Mouse (Mus musculus) stomach, embryonic 15.5 days (tissue): Measurements from ENCODE around the gene Rpl3. TPM values are rescaled to one million over a fixed set of nuclear protein-coding genes. Genes with fewer than 3 reads are reported as not detected.

Experiments used
- ATAC-seq: fragments of 200-750 bp; cut with Nextera tagmentation; 2 replicates; pipeline ENCODE4 v1.8.0; 2017; ENCODE audit warnings: low read depth, moderate number of reproducible peaks, moderate TSS enrichment; ENCODE audit not compliant: insufficient read depth, low FRiP score
- H3K27ac ChIP-seq: fragments of 300-500 bp; sonication (generic); 2 replicates; pipeline ENCODE4 v1.5.1; 2015; ENCODE audit warnings: mild to moderate bottlenecking, inconsistent platforms
- H3K27me3 ChIP-seq: fragments of 300-500 bp; sonication (generic); replicated peaks from 2 replicates; pipeline ENCODE4 v1.6.1; 2015; ENCODE audit warnings: inconsistent platforms
- H3K36me3 ChIP-seq: fragments of 300-500 bp; sonication (generic); 2 replicates; pipeline ENCODE4 v1.6.1; 2015; ENCODE audit warnings: inconsistent platforms
- H3K4me1 ChIP-seq: fragments of 300-500 bp; sonication (generic); 2 replicates; pipeline ENCODE4 v1.6.1; 2015; ENCODE audit warnings: inconsistent platforms
- H3K4me2 ChIP-seq: fragments of 300-500 bp; sonication (generic); 2 replicates; pipeline ENCODE4 v1.6.1; 2015; ENCODE audit warnings: mild to moderate bottlenecking, inconsistent platforms
- H3K4me3 ChIP-seq: fragments of 300-500 bp; sonication (generic); replicated peaks from 2 replicates; pipeline ENCODE4 v1.5.1; 2015; ENCODE audit warnings: inconsistent platforms
- H3K9ac ChIP-seq: fragments of 300-500 bp; sonication (generic); 2 replicates; pipeline ENCODE4 v1.6.1; 2015; ENCODE audit warnings: inconsistent platforms
- H3K9me3 ChIP-seq: fragments of 300-500 bp; sonication (generic); 2 replicates; pipeline ENCODE4 v1.6.1; 2016; ENCODE audit warnings: inconsistent platforms
- WGBS: fragments of 180-500 bp; shearing (Covaris S2); methylation state at CpG from one replicate; pipeline ENCODE4 v1.1.7; 2015; 5-methylcytosine and 5-hydroxymethylcytosine counted together
- polyA plus RNA-seq: library from polyadenylated mRNA; unstranded; fragments of >200 nt; fragmentation: Nextera tagmentation; extraction: Ambion mirVana; gene quantifications from 2 replicates; pipeline ENCODE4 v1.2.1, GENCODE M21; 2015

Rpl3 gene
- polyA plus RNA-seq, 1 experiment from 2014 or later: 883 TPM

GRCm38 (mm10) chr15:80074663-80075373 lies 16.9 kb downstream of the Rpl3 start:
- H3K4me2 ChIP-seq: no peak overlapping the region
- no peak overlapping the region for H3K9ac ChIP-seq

GRCm38 (mm10) chr15:80073256-80073621 lies 18.4 kb downstream of the Rpl3 start:
- H3K27ac ChIP-seq: no peak overlapping the region
- WGBS: 83% methylated on average over 1 of the region's 1 CpGs
- H3K9ac ChIP-seq: no peak overlapping the region
- H3K4me3 ChIP-seq: no peak overlapping the region
- peaks cover 14% of the 10 kb centered on the region for H3K36me3 ChIP-seq
- no peak for ATAC-seq
- H3K27me3 ChIP-seq: no peaks in the 10 kb centered on the region
- peaks cover 14% of the 10 kb centered on the region for H3K4me1 ChIP-seq
- no peak overlapping the region for H3K4me2 ChIP-seq
- H3K9me3 ChIP-seq: no peaks in the 10 kb centered on the region

More at GRCm38 (mm10) chr15:80074663-80075373, 16.9 kb downstream of the Rpl3 start:
- Histone ChIP-seq H3K27ac (peak overlapping the region; percentile 79; the same call in 1 of the 2 replicates), H3K9me3 (no peaks in the 10 kb centered on the region), H3K4me1 (peaks cover 20% of the 10 kb centered on the region), H3K4me3 (no peak overlapping the region), H3K27me3 (no peaks in the 10 kb centered on the region), H3K36me3 (peaks cover 28% of the 10 kb centered on the region)
- ATAC-seq: no peak
- 61% methylated on average over 6 of the region's 6 CpGs for WGBS

- no peak for ATAC-seq
- Histone ChIP-seq H3K36me3 (peaks cover 10% of the 10 kb centered on the region; the same call in 1 of the 2 replicates), H3K27ac (0 out of 2 replicates have a peak overlapping the region, but pooled peaks have one; percentile 2), H3K9me3 (no peaks in the 10 kb centered on the region), H3K4me1 (peaks cover 14% of the 10 kb centered on the region), H3K27me3 (no peaks in the 10 kb centered on the region), H3K4me2 (no peak overlapping the region), H3K4me3 (no peak overlapping the region), H3K9ac (no peak overlapping the region)
- 77% methylated on average over 7 of the region's 7 CpGs for WGBS
Measured at GRCm38 (mm10) chr15:80072579-80073255, 19.0 kb downstream of the Rpl3 start.

GRCm38 (mm10) chr15:80071951-80072437 lies 19.7 kb downstream of the Rpl3 start:
- peaks cover 14% of the 10 kb centered on the region for H3K4me1 ChIP-seq
- H3K9ac ChIP-seq: no peak overlapping the region
- no peaks in the 10 kb centered on the region for H3K9me3 ChIP-seq
- peaks cover 5% of the 10 kb centered on the region; the same call in 1 of the 2 replicates for H3K36me3 ChIP-seq
- no peak for ATAC-seq
- 45% methylated on average over 9 of the region's 9 CpGs for WGBS
- H3K27me3 ChIP-seq: 0 out of 2 replicates have a peak, but pooled peaks cover 3% of the 10 kb centered on the region
- no peak overlapping the region for H3K4me2 ChIP-seq
- 0 out of 2 replicates have a peak overlapping the region, but pooled peaks have one; percentile 2 for H3K27ac ChIP-seq
- no peak overlapping the region for H3K4me3 ChIP-seq

GRCm38 (mm10) chr15:80070095-80070644 lies 21.5 kb downstream of the Rpl3 start:
- Histone ChIP-seq H3K36me3 (no peaks in the 10 kb centered on the region), H3K9me3 (no peaks in the 10 kb centered on the region), H3K27ac (no peak overlapping the region), H3K4me2 (no peak overlapping the region), H3K4me1 (peaks cover 9% of the 10 kb centered on the region), H3K27me3 (0 out of 2 replicates have a peak, but pooled peaks cover 3% of the 10 kb centered on the region), H3K4me3 (no peak overlapping the region), H3K9ac (no peak overlapping the region)
- WGBS: 66% methylated on average over 8 of the region's 8 CpGs
- ATAC-seq: no peak

GRCm38 (mm10) chr15:80069171-80069570 lies 22.5 kb downstream of the Rpl3 start:
- WGBS: 59% methylated on average over 4 of the region's 4 CpGs
- 0 out of 2 replicates have a peak, but pooled peaks cover 3% of the 10 kb centered on the region for H3K27me3 ChIP-seq
- no peak for ATAC-seq

GRCm38 (mm10) chr15:80066538-80066937 lies 25.1 kb downstream of the Rpl3 start:
- Histone ChIP-seq H3K36me3 (no peaks in the 10 kb centered on the region), H3K4me1 (peaks cover 8% of the 10 kb centered on the region; the same call in 1 of the 2 replicates), H3K9ac (no peak overlapping the region), H3K9me3 (no peaks in the 10 kb centered on the region), H3K4me3 (no peak overlapping the region), H3K27ac (no peak overlapping the region), H3K27me3 (0 out of 2 replicates have a peak, but pooled peaks cover 3% of the 10 kb centered on the region), H3K4me2 (no peak overlapping the region)
- WGBS: 58% methylated on average over 3 of the region's 3 CpGs
- no peak for ATAC-seq

More at GRCm38 (mm10) chr15:80069171-80069570, 22.5 kb downstream of the Rpl3 start:
- Histone ChIP-seq H3K27ac (no peak overlapping the region), H3K4me1 (peaks cover 9% of the 10 kb centered on the region), H3K9ac (no peak overlapping the region), H3K4me3 (no peak overlapping the region), H3K36me3 (no peaks in the 10 kb centered on the region), H3K9me3 (no peaks in the 10 kb centered on the region), H3K4me2 (no peak overlapping the region)

GRCm38 (mm10) chr15:80065414-80065813 lies 26.3 kb downstream of the Rpl3 start:
- Histone ChIP-seq H3K36me3 (no peaks in the 10 kb centered on the region), H3K4me3 (no peak overlapping the region), H3K4me1 (0 out of 2 replicates have a peak, but pooled peaks cover 6% of the 10 kb centered on the region), H3K27me3 (0 out of 2 replicates have a peak, but pooled peaks cover 3% of the 10 kb centered on the region), H3K27ac (no peak overlapping the region), H3K4me2 (no peak overlapping the region), H3K9ac (no peak overlapping the region), H3K9me3 (no peaks in the 10 kb centered on the region)
- no peak for ATAC-seq
- WGBS: 14% methylated on average over 13 of the region's 13 CpGs

- ATAC-seq: no peak
- no peak overlapping the region for H3K27ac ChIP-seq
- H3K4me1 ChIP-seq: 0 out of 2 replicates have a peak, but pooled peaks cover 6% of the 10 kb centered on the region
- H3K27me3 ChIP-seq: 0 out of 2 replicates have a peak, but pooled peaks cover 3% of the 10 kb centered on the region
- WGBS: 67% methylated on average over 5 of the region's 5 CpGs
- no peaks in the 10 kb centered on the region for H3K36me3 ChIP-seq
- H3K9ac ChIP-seq: no peak overlapping the region
- no peaks in the 10 kb centered on the region for H3K9me3 ChIP-seq
- H3K4me2 ChIP-seq: no peak overlapping the region
- no peak overlapping the region for H3K4me3 ChIP-seq
Measured at GRCm38 (mm10) chr15:80064965-80065364, 26.7 kb downstream of the Rpl3 start.

- WGBS: 45% methylated on average over 5 of the region's 5 CpGs
- Histone ChIP-seq H3K9ac (no peak overlapping the region), H3K27ac (no peak overlapping the region), H3K4me2 (no peak overlapping the region), H3K36me3 (no peaks in the 10 kb centered on the region), H3K9me3 (no peaks in the 10 kb centered on the region), H3K4me1 (0 out of 2 replicates have a peak, but pooled peaks cover 6% of the 10 kb centered on the region), H3K27me3 (0 out of 2 replicates have a peak, but pooled peaks cover 3% of the 10 kb centered on the region), H3K4me3 (no peak overlapping the region)
- ATAC-seq: no peak; the same call in 1 of the 2 replicates
Measured at GRCm38 (mm10) chr15:80062821-80063220, 28.8 kb downstream of the Rpl3 start.

- Histone ChIP-seq H3K4me1 (0 out of 2 replicates have a peak, but pooled peaks cover 6% of the 10 kb centered on the region), H3K4me3 (no peak overlapping the region), H3K9ac (no peak overlapping the region), H3K36me3 (no peaks in the 10 kb centered on the region), H3K4me2 (no peak overlapping the region), H3K27ac (no peak overlapping the region), H3K9me3 (no peaks in the 10 kb centered on the region), H3K27me3 (0 out of 2 replicates have a peak, but pooled peaks cover 2% of the 10 kb centered on the region)
- no peak for ATAC-seq
- 66% methylated on average over 7 of the region's 9 CpGs for WGBS
Measured at GRCm38 (mm10) chr15:80062339-80062738, 29.3 kb downstream of the Rpl3 start.
